Mouse (Mus musculus) large intestine, adult 2 months (tissue): ENCODE measurements at regions not wholly inside any gene's neighbourhood (a gene's known extent, or its start where the extent isn't known, plus 50 kb on each side); places are given as distances from the start of the nearest gene placed in this dataset.

Source experiments
- DNase-seq: peaks from one replicate; pipeline ENCODE4 v3.0.0-alpha.2; 2012; ENCODE audit warnings: low read depth, low spot score
- WGBS: fragments of 180-500 bp; shearing (Covaris S2); methylation state at CpG from one replicate; pipeline ENCODE4 v1.1.7; 2018; 5-methylcytosine and 5-hydroxymethylcytosine counted together

DNA sequence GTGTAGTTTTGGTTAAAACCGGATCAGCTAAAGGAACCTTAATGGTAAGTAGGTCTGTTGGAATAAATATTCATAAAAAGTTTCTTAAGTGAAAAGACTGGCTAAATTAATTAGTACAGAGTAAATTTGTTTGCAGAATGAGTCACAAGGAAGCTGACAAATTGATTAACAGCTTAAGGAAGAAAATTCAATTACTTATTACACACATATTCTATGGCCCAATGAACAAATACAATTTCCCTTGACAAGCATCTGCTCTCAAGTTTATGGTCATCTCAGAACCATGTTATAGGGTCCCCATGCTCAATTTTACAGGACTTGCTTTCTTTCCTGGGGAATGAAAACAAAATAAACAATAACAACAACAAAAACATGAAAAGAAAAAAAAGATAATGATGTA is 231.4 kb upstream of the Frg1 start:
- 92% methylated on average over 1 of the region's 1 CpGs for WGBS
- DNase-seq, result no peak

DNA sequence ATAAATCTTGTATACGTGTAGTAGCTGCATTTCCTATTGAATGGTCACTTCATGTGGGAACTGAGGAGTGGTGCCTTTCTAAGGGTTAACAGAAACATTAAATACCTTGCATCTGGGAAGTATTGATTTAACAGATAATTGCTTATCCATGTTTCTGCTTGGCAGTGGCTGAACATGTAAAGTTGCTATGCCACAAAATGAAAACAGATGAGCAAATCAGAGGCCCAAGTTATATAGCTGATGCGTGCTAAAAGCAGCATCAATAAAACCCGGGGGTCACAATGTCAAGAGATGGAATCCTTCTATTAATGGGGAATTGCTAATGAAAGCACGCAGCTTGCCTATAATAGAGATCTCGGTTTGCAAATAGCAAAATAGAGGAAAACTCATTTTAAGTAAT is 227.8 kb upstream of the Frg1 start:
- WGBS, result 74% methylated on average over 5 of the region's 5 CpGs

DNA sequence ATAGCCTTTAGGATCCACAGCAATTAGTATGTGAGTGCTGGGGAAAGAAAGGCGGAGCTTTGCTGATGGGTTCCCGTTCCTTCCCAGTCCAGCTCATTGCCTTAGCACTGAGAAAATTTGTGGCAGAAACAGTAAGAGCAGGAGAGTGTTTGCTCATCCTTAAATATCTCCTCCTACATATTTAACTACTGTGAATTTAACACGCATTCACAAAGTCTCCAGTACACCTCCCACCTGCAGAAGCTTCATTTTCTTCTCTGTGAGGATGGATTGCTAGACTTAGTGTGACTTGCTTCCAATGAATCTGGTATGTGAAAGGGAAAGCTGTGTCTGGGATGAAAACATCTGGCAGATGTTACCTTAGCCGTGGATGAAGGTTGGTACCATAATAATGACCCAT is 207.0 kb upstream of the Frg1 start:
- WGBS, result 63% methylated on average over 4 of the region's 4 CpGs
- no peak for DNase-seq

More for the DNA sequence above, 227.8 kb upstream of the Frg1 start:
- no peak for DNase-seq

DNA sequence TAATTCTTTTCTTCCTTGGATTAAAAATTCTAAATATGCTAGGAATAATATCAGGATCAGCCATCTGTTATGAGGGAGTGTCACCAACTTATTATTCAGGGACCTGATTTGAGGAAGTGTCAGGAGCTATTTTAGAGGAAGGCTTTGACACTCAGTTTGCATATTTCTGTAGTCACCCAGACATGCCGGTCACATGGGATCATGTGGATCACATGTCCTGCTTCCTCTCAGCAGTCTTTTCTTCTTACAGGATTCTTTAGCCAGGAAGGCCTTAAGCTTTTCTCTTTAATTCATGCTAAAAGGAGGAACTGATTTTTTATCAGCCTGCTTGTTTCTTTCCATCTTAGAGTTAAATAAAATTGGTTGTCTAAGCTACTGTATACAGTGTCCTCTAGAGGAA is 183.4 kb upstream of the Frg1 start:
- WGBS, result 73% methylated on average over 1 of the region's 1 CpGs
- DNase-seq, result no peak

DNA sequence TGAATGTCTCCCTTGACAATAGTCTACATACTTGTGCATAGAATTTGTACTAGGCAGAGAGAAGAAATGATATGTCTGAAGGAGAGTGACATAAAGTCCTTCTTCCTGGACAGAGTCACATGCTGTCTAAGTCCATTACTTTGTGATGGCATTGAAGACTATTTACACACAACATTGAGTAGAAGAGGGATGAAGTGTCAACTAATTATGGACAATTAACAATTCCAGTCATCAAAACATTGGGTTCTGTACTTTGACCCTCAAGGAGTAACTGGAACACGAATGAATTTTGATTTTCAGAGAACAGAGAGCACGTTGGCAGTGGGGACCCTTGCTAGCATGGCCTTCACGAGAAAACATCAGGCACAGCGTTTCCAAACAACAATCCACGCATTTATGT is 177.6 kb upstream of the Frg1 start:
- 76% methylated on average over 5 of the region's 5 CpGs for WGBS
- DNase-seq, result no peak

DNA sequence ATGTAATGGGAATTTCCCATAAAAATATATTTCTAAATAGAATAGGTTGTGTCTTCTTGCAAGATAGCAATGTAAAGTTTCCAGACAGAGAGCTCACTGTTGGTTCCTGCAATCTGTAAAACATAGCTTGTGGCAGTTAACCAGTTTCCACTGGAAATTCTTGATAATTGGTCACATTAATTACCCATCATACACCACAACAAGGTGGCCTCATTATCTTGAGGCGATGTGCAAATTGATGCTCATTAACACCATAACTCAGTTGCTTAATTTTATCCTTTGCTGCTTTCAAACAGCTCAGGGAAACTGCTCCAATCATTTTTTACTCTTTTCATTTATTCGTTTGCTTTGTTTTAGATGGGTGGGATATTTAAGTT is 176.8 kb upstream of the Frg1 start:
- no peak for DNase-seq
- 70% methylated on average over 2 of the region's 2 CpGs for WGBS

DNA sequence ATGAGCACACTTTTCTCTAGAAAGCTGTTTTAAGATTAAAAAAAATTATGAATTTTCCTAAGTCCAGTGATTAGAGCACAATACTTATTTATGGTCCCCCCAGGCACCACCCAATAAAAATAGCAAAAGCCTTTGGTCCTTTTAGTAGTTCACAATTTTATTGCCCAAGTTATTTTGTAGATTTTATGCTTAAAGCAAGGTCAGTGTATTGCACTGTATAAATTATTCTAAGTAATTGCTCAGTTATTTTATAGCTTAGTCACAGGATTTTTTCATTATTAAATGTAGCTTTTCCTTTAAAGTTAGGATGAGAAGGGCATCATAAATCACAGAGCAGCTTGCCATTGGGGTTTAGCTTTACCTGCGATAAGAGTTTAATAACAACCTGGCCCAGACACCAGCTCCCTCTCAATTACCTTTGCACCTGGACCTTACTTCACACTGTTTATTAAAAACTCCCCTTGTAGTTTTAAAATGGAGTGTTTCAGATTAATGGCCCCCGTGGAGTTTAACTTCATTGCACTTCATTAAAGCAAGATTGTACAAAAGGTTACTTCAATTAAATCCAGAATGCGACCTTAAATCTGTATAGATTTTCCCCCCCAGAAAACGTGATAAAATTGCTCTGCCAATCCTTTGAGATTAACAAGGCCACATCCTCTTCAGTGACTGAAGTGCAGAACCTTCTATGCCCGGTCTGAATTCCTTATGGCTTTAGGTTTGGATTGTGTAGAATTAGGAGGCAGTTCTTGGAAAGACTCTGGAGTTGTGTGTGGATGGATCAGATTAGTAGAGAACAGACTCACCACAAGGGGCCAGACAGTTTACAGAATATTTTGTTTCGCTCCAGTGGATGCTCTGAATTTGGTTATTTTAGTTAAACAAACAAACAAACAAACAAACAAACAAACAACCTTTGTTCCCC is 176.1 kb upstream of the Frg1 start:
- WGBS, result 39% methylated on average over 6 of the region's 6 CpGs
- DNase-seq, result no peak

DNA sequence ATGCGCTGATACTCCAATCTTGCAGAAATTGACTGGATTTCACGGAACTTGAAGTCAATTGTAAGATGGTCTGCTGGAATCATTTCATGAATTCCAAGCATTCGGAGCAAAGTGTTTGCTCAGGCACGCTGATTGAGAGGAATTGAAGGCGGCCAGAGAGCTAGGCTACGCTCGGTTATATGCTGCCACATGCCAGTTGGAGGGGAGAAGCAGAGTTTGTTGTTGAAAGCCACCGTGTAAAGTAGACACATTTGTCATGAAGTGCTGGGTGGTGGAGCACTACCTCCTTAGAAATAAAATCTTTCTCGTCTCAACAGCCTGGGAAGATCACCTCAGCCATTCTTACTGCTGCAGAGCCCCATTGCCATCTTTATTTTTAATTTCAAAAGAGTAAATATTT is 175.3 kb upstream of the Frg1 start:
- WGBS, result 49% methylated on average over 9 of the region's 9 CpGs
- DNase-seq, result no peak

DNA sequence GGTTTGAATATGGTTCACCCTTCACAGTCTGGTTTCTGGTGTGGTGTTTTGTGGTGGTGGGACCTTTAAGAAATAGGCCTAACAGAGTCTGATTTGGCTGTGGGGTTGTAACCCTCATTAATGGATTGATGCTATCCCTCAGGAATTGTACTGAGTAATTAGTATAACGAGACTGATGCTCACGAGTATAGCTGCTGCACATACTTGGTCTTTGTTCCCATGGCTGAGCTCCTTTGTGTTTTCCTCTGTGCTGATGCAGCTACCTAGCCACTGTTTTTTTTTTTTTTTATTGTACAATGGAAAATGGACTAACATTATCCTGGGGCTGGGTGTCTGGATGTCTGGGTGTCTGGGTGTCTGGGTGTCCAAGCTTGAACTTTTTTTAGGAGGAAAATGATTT is 171.3 kb upstream of the Frg1 start:
- DNase-seq, result no peak

DNA sequence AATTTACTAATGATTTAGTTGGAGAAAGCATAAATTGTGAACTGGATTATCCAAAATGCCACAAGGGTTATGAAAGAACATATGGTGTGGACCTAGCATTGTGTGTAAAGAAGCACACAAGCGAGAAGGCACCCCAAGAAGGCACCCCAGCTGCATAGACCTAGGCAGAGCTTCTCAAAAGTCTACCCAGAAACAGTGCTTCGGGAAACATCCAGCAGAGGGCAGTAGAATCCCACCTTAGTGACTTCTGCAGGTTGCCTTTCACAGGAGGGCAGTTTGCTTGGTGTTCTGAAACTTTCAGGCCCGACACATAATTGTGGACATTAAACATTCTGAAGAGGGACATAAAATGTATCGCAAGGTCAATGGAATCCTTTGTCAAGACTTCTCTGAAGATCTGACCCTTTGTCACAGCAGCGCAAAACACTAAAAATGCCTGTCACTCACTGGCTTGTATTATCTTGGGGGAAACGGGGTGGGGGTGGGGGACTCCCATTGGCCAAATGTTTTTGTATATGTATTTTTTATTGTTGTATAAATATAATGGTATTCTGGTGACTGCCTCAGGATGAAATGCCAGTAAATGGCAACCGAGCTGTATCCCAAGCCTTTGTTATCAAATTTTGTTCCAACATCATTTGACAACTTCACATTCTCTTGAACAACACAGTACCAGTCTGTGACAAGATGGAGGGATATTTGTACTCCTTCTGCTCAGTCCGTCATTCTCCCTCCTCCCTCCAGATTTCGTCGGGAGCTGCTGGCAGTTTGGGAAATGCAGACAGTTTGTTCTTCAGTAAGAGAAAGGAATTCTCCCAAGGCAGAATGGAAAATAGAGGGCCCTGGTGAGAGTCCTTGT is 156.4 kb upstream of the Frg1 start:
- peak; percentile 27 for DNase-seq
- 46% methylated on average over 10 of the region's 10 CpGs for WGBS

More for the DNA sequence above, 171.3 kb upstream of the Frg1 start:
- whole genome bisulfite sequencing, result 83% methylated on average over 2 of the region's 2 CpGs

DNA sequence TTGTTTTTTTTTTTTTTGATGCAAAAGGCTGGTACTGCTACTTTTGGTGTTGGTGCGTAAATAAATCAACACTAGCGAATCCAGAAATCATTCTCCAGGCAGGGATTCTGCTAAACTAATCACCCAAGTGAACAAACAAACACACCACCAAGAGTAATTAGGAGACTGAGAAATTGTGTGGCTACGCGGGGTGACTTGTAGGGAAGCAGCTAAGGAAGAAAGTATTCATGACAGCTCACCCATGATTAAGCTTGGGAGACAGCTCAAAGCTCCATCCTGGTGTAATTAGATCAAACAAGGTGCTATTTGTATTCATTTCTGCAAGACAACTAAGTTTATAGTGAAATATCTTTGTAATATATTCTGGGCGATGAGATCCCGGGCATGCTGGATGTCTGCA is 153.7 kb upstream of the Frg1 start:
- WGBS, result 84% methylated on average over 6 of the region's 6 CpGs
- no peak for DNase-seq

DNA sequence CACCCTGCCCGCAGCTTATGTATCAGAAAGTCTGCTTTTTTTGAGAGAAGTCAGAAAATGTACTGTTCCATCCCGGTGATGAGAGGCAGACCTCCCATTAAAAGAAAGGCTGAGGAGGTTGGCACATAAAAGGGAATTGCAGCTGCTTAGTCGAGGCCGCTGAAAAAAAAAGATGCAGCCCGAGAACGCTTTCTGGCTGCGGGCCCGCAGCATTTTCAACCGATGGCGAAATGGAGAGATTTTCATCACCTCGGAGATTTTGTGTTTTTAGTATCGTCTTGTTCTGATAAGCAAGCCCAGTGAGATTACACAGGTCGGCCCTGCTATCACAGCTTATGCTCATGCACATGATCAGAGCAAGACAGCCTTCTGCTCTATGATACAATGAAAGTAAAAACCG is 145.1 kb upstream of the Frg1 start:
- WGBS, result 74% methylated on average over 14 of the region's 14 CpGs

DNA sequence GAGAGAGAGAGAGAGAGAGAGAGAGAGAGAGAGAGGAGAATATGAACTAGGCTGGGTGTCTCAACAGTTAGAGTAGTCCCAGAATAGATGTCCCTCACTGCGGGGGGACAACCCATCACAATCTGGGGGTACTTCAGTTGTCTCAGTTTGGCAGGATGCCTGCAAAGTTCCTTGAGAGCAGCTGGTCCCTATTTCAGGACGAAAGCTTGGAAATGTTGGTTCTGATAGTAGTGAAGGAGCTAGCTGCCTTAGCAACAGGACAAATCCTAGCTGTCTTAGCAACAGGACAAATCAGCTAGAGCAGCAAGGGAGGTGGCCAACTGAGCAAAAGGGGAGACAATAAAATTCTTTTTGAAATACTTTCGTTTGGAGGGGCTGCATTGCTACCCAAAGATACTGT is 139.9 kb upstream of the Frg1 start:
- no peak for DNase-seq
- 40% methylated on average over 3 of the region's 3 CpGs for WGBS

More for the DNA sequence above, 145.1 kb upstream of the Frg1 start:
- no peak for DNase-seq

DNA sequence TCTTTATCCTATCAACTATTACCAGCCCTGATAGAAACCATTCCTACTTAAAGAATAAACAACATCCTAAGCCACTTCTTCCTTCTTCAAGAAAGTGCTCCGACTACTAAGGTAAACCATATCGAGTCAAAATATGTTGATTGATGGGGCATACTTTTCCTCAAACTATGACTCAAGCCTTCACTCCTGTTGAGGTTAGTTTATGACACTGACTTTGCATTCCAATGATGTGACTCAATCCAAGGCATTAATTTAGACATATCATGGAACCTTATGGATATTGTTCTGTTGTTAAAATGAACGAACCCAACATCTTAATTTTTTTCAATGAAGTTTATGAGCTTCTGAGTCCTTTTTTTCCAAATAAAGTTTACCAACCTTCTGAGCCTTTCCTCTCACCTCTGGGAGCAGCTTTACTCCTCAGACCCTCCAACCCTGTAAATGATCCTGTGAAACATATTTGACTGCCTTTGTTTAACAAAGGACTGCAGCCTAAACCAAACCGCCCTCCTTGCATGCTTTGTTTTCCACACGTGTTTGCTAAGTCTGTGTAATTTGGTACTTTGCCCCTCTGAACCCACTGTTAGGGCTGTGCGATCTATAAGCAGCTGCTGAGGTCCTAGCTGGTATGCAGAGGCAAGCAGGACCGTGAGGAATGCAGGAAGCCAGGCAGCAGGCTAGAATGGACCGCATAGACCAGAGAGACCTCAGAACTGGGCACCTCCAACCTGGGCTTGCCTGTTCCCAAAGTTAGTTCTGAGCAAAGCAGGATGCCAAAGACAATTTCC is 136.1 kb upstream of the Frg1 start:
- no peak for DNase-seq
- 22% methylated on average over 8 of the region's 8 CpGs for WGBS

DNA sequence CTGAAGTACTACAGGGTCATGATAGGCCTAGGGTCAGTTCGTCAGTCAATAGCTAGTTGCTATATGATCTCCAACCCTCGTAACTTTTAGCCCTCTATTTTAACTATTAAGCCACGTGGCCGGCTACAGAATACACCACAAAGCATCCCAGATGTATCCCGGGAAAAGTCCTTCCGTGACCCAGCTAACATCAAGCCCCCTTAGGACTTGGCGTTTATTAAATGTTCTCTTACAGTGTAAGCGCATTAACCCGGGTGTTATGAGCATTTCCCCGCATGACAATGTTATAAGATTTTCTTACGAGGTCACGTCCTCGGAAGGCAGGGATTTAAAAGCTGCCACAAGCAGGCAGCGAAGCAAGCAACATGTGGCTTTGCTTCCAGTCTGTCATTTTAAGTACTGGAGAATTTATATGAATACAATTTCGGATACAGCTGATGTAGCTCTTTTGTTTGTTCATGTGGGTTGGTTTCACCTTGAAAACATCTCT is 135.1 kb upstream of the Frg1 start:
- 62% methylated on average over 15 of the region's 15 CpGs for WGBS
- no peak for DNase-seq

DNA sequence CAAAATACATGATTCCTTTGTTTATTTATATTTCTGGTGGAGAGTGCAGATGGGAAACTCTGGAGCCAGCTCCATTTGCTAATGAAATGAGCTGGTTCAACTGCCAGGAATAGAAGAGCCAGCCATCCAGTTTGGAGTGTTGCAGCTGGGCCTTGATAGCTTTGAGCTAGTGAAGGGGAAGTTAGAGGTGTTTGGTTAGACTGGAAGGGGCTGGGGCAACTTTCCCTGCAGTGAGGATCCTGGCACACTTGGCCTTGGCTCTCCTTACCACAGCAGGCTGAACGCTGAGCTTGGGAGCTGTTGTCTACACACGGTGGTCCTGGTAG is 133.2 kb upstream of the Frg1 start:
- WGBS, result 81% methylated on average over 2 of the region's 2 CpGs
- no peak for DNase-seq

DNA sequence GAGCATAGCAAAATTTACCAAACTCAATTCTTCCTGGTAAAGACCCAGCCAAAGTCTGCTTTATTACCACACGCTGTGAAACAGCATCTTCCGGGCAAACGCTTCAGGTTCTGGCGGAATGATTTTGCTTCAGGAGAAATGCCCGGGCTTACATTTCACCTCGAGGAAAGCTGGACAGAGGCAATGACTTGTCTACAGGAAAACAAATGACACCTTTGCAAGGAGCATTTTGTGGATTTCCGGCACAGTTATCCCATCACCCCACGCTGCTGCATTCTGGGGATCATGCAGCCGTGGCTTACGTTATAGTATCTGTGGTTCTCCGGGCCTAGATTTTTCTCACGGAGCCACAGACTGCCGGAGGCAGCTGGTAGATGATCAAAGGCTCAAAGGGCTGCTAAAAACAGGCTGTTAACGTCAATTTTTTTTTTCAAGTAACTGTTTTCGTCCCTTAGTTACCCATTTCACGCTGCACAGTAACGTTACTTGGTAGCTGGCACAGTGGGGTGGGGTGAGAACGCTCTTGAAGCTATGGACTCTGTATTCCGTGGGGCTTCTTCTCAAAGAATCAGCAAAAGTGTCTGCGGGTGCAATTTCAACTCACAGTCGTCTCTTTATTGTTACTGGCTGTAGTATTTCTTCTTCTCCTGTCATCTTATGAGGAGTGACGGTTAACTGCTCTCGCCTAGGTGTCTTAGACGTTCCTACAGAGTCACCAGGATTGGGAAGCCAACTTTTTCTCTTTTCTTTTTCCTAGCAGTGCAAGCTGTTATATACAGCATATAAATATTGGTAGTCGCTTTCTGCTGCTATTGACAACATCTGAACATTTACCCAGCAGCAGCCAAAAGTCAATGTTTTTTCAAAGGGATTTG is 132.6 kb upstream of the Frg1 start:
- 66% methylated on average over 25 of the region's 25 CpGs for WGBS
- DNase-seq, result no peak

DNA sequence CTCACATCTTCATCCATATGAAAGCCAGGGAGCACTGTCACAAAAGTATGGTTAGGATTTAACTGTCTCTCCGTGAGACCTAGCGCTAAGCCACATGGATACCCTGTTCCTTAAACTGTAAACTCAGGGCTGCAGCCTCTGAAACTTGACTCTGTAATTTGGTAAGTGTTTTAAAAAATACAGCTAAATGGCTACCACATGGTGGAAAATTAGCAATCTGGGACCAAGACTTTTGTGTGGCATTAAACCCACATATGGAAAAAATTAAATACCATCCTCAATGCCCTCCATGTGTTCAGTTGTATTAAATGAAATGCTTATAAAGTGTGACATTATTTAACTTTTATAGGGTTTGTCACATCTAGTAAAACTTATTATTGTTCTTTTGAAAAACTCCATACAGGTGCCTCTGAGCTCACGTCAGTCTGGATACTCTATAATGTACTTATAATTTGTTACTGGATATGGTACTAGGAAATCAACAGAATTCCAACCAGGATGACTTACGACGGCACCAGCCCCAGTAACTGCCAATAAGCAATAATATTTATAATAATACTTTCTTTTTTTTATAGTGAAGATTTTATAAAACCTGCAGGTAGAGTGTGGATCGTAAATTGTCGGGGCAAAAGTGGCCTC is 131.0 kb upstream of the Frg1 start:
- 78% methylated on average over 7 of the region's 7 CpGs for WGBS
- no peak for DNase-seq

DNA sequence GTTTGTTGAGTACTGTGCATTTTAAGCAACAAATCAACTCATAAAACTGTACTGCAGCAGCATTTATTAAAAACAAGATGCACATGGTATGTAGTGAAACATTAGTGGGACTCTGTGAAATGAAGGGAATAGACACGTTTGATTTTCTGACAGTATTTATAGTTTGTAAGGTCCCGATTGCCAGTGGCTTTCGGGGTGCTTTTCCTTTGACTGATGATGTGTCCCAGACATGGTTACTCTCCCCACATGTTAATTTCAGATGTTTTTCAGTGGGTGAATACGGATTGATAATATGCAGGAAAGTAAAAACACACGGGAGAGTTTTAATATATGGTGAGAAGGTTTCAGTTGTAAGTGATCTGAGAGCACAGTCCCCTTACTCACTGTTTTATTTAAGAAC is 115.3 kb upstream of the Frg1 start:
- 70% methylated on average over 5 of the region's 5 CpGs for WGBS
- DNase-seq, result no peak
